Mouse (Mus musculus) bone marrow, adult 2 months (tissue): ENCODE data around the gene Wbp1. TPM values are rescaled to one million over a fixed set of nuclear protein-coding genes. Genes with fewer than 3 reads are reported as not detected.

Experiments
- H3K27ac ChIP-seq: fragments of 200-500 bp; 2 replicates; pipeline ENCODE4 v1.5.1; 2012; ENCODE audit warnings: low read depth, mild to moderate bottlenecking, control low read depth, inconsistent platforms, low read length; ENCODE audit not compliant: control insufficient read depth, poor library complexity, insufficient read depth
- H3K4me1 ChIP-seq: fragments of 200-500 bp; 2 replicates; pipeline ENCODE4 v1.6.1; 2011; ENCODE audit warnings: low read length; ENCODE audit not compliant: control insufficient read depth, insufficient read depth
- H3K4me3 ChIP-seq: fragments of 200-500 bp; replicated peaks from 2 replicates; pipeline ENCODE3; 2011; ENCODE audit warnings: mild to moderate bottlenecking, low read depth, low read length, control low read depth; ENCODE audit not compliant: control insufficient read depth
- CTCF ChIP-seq: fragments of 200-500 bp; IDR thresholded peaks from 2 replicates; pipeline ENCODE4 v1.5.1; 2011; ENCODE audit warnings: low read length, control low read depth; ENCODE audit not compliant: control insufficient read depth, insufficient read depth
- POLR2A ChIP-seq: fragments of 200-500 bp; IDR thresholded peaks from 2 replicates; pipeline ENCODE4 v1.6.1; 2011; ENCODE audit warnings: low read depth, mild to moderate bottlenecking, control low read depth, low read length, borderline replicate concordance; ENCODE audit not compliant: control insufficient read depth
- WGBS: fragments of 180-500 bp; shearing (Covaris S2); methylation state at CpG from one replicate; pipeline ENCODE4 v1.1.7; 2018; 5-methylcytosine and 5-hydroxymethylcytosine counted together
- polyA plus RNA-seq: library from polyadenylated mRNA; stranded (reverse); fragments of >200 nt; gene quantifications from 2 replicates; pipeline ENCODE4 v1.2.4, GENCODE M21; 2011; ENCODE audit warnings: low replicate concordance; ENCODE audit not compliant: missing spikeins, insufficient read depth, insufficient read length

Gene Wbp1
- polyA plus RNA-seq, 1 experiment, result 41.2 TPM

DNA sequence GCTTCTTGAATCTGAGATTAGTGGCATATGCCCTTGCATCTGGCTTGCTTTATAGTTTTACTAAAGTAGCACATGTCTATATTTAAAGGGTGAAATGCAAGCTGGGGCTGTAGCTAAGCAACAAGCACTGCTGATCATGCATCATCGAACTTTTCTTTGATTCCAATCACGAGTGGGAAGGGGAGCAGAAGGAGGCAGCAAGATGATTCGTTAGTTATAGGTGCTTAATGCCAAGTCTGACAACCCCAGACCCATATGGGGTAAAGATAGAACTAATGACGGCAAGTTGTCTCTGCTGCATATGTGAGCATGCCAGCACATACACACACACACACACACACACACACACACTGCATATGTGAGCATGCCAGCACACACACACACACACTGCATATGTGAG lies 17.2 kb downstream of the Wbp1 start:
- Histone ChIP-seq H3K4me3 (no peak overlapping the region), H3K27ac (no peak overlapping the region), H3K4me1 (no peaks in the 10 kb centered on the region; the same call in 1 of the 2 replicates)
- WGBS, result 87% methylated on average over 4 of the region's 4 CpGs
- TF ChIP-seq CTCF, result no peak
- TF ChIP-seq POLR2A, result no peak

DNA sequence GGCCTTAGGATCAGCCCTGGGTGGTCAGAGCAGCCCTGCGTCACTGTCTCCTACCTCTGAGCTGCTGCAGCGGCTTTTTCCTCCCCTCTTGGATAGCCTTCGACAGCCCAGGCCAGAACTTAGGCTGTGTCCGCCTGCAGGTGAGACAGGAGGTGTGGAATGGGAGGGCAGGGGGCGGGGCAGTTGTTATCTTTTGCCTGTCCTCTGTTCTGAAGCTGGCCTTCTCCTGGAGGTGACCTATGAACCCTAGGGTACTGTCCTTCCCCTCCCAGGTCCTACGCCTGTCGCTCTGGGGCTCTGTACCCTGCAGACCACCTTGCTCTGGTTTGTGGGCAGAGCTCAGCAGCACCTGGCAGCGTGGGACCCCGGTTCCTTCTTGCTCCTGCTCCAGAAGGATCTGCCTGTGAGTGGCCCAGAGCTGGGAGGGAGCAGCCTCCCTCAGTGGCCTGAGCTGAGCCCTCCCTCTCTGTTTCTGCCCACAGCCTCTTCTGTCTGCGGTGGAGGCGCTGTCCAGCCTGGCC lies 18.2 kb downstream of the Wbp1 start:
- no peaks in the 10 kb centered on the region; the same call in 1 of the 2 replicates for H3K4me1 ChIP-seq
- no peak overlapping the region for H3K27ac ChIP-seq
- H3K4me3 ChIP-seq, result no peak overlapping the region
- TF ChIP-seq POLR2A (no peak), CTCF (no peak)
- 89% methylated on average over 11 of the region's 11 CpGs for WGBS

DNA sequence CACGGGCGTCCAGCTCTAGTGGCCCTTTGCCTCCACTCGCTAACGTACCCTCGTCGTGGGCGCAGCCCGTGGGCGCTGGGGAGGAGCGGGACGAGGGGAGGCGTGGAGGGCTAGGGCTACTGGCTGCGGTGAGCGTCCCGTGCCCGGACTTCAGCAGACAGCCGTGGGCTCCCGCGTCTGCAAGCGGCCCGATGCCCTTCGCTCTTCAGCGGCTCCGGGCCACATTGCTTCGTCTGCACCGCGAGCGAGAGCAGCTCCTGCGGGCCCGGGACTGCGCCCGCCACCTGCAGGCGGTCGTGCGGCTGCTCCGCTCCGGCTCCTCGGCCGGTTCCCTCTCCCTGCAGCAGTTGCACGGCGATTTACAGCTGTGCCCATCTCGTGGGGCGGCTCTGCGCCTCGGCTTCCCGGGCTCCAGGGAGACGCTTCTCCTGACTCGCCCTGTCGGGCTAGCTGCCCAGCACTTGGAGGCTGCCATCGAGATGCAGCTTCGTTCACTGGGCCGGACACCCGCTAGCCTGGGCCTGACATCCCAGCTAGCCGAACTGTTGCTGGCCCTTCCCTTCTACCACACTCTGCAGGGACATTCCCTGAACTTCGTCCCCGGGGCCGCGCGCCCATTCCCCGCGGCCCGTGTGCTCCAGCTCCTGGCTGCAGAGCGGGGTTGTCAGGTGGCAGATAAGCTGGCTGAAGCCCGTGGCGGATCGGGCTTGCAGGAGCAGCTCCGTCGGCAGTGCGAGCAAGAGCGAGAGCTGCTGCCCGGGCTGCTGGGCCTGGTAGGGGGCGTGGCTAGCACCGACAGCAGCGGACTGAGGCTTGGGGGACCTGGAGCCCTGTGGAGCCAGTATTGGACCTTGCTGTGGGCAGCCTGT lies 19.4 kb downstream of the Wbp1 start:
- WGBS, result under 1% methylated on average over 74 of the region's 74 CpGs
- TF ChIP-seq POLR2A (peak; percentile 49; the same call in 1 of the 2 replicates), CTCF (peak; percentile 45; the same call in 1 of the 2 replicates)
- Histone ChIP-seq H3K4me1 (no peaks in the 10 kb centered on the region; the same call in 1 of the 2 replicates), H3K27ac (peak overlapping the region; percentile 79), H3K4me3 (peak overlapping the region; percentile 87)

DNA sequence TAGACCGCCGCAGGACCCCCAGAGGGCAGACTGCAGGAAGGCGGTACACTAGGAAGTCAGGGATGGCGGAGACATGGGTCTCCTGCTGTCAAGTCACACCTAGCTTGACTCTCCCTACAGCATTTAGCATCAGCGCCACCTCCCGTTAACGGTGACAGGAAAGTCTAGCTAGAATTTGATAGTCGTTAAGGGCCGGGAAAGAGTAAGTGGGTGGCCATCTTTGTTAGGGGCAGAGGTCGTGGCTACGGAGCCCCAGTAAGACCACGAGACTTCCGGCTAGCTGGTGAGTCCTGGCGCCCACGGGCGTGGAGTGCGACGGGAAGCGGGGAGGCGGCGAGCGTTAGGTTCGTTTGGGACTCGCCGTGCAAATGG lies 20.1 kb downstream of the Wbp1 start, which contains the start of the genes Ccdc142 and Gm42688:
TSS of gene Ccdc142 (plus strand) at position 286 of the 372 bp plus-strand sequence.
TSS of gene Gm42688 (plus strand) at position 302 of the 372 bp plus-strand sequence.
- Histone ChIP-seq H3K27ac (peak within 1 kb of the TSS; percentile 79), H3K4me1 (no peaks in the 10 kb centered on the region; the same call in 1 of the 2 replicates), H3K4me3 (peak within 1 kb of the TSS; percentile 87)
- TF ChIP-seq POLR2A, result peak; percentile 52; the same call in 1 of the 2 replicates
- peak; percentile 72 for TF ChIP-seq CTCF
- WGBS, result under 1% methylated on average over 25 of the region's 25 CpGs

DNA sequence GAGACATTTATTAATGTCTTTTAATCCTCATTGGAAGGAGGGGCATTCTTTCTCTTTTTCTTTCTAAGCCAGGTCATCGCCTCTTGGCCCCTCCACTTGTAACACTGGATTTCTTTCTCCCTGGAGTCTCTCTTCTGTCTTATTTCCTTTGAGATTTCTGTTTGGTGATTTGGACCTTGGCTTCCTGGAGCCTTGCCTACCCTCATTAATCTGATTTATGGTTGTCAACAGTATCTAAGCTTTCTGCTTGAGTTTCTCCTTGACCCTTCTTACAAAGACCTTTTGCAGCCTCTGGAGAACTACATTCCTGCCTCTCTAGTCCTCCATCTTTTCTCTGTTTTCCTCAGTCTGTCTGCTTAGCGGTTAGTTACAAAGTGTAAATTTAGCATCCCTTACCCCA lies 22.9 kb downstream of the Wbp1 start:
- 80% methylated on average over 2 of the region's 2 CpGs for WGBS
- no peak for TF ChIP-seq POLR2A
- TF ChIP-seq CTCF, result no peak
- peaks cover 1% of the 10 kb centered on the region; the same call in 1 of the 2 replicates for H3K4me1 ChIP-seq
- no peak overlapping the region for H3K4me3 ChIP-seq
- no peak overlapping the region for H3K27ac ChIP-seq

DNA sequence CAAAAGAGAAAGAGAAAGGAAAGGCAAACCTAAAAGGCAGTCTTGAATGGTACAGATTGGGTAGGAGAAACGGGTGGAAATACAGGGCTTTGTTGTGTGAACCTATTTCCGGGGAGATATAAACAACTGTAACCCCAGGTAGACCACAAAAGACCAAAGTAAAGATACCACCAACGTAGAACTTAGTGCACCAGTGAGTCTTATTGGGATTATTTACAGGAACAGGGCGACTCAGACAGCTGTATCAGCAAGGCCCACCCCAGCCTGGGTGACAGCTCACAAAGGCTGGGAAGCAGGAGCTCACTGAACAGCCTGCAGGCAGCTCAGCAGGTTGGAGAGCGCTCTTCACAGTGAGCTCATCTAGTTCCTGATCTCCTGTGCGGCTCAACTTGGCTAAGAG lies 25.4 kb downstream of the Wbp1 start:
- TF ChIP-seq POLR2A (no peak), CTCF (no peak)
- peaks cover 1% of the 10 kb centered on the region; the same call in 1 of the 2 replicates for H3K4me1 ChIP-seq
- H3K4me3 ChIP-seq, result no peak overlapping the region
- H3K27ac ChIP-seq, result no peak overlapping the region
- 51% methylated on average over 6 of the region's 6 CpGs for WGBS

DNA sequence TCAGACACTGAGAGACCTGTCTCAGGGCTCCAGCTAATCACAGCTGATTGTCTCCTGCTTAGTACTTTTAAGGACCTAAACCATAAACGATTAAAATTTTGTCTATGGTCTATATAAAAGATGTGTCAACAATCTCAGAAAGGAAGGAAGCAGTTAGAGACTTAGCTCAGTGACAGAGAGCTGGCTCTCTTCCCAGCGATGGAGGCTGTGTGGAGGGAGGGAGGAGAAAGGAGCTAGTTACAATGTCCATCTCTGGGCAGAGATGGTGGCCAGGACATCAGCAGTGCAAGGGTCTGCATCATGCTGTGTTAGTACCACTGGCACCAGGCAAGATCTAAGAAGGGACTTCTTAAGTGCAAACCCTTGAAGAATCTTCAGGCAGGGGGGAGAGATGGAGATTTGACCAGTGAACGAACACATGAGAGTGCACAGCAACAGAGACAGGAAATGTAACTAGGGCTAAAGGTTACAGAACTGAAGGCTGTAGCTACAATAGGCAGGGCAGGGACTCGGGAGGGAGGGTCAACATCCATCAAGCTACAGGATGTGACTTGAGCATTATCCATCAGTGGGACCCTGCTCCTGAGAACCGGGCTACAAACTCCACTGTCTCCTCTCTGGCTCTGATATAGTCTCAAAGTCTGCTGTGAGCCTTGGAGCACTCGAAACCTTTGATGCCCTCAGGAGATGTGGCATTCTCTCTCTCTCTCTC lies 28.8 kb downstream of the Wbp1 start:
- peaks cover 1% of the 10 kb centered on the region; the same call in 1 of the 2 replicates for H3K4me1 ChIP-seq
- no peak overlapping the region for H3K4me3 ChIP-seq
- WGBS, result 10% methylated on average over 6 of the region's 6 CpGs
- TF ChIP-seq POLR2A (no peak), CTCF (no peak)
- H3K27ac ChIP-seq, result no peak overlapping the region

DNA sequence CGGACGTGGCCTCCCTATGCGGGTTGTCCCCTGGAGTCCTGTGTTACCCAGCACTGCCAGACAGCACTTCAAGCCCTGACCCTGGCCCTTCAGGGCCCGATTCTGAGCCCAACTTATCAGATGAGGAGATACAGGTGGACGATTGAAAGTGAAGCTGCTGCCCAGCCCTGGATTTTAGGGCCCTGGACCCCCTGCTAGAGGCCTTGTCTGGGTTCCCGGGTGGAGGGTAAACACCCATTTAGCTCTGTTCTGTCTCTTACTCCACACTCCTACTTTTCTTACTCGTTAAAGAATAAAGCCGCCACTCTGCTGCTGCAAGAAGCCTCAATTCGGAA lies 33.5 kb downstream of the Wbp1 start:
- H3K4me3 ChIP-seq, result no peak overlapping the region
- WGBS, result 52% methylated on average over 9 of the region's 9 CpGs
- no peak overlapping the region; the same call in 1 of the 2 replicates for H3K27ac ChIP-seq

More for the DNA sequence above, 33.5 kb downstream of the Wbp1 start:
- H3K4me1 ChIP-seq, result no peaks in the 10 kb centered on the region; the same call in 1 of the 2 replicates
- no peak for TF ChIP-seq POLR2A
- TF ChIP-seq CTCF, result no peak
